7 mouse cellular contexts compared by ENCODE assay signal in genomic region chr2:119350555-119351486, GRCm38 (mm10). TPM values are rescaled to one million over a fixed set of nuclear protein-coding genes. Genes with fewer than 3 reads are reported as not detected.
DNase-seq lines count a peak whose midpoint lies in the region; ATAC-seq and TF ChIP-seq lines count a peak whose summit lies in the region.

TSS of gene Chac1 (plus strand) at chr2:119351229.

- H3K36me3 ChIP-seq in intestine, embryonic 16.5 days (ENCODE audit: control insufficient read depth, insufficient read depth, low read length): no peaks in the 10 kb centered on the region
- H3K36me3 ChIP-seq in midbrain, embryonic 10.5 days: no peaks in the 10 kb centered on the region
- no peaks in the 10 kb centered on the region for H3K36me3 ChIP-seq in small intestine, adult 2 months (ENCODE audit: control insufficient read depth, insufficient read depth, low read length)

- H3K27me3 ChIP-seq in intestine, embryonic 16.5 days (replicated peaks; ENCODE audit: control insufficient read depth, insufficient read depth, low read length): peaks cover 12% of the 10 kb centered on the region; the same call in 1 of the 2 replicates
- peaks cover 44% of the 10 kb centered on the region for H3K27me3 ChIP-seq in midbrain, embryonic 10.5 days (ENCODE audit: low read depth, poor library complexity, severe bottlenecking)
- H3K27me3 ChIP-seq in small intestine, adult 2 months (ENCODE audit: control insufficient read depth, insufficient read depth, low read length): no peaks in the 10 kb centered on the region

- no peak within 1 kb of the TSS for H3K27ac ChIP-seq in intestine, embryonic 16.5 days (ENCODE audit: low read length)
- peak within 1 kb of the TSS; percentile 56 for H3K27ac ChIP-seq in midbrain, embryonic 10.5 days (replicated peaks)
- no peak within 1 kb of the TSS for H3K27ac ChIP-seq in small intestine, adult 2 months (ENCODE audit: insufficient read depth, low read depth, low read length)

- peak; percentile 43; the same call in 1 of the 2 replicates for TF ChIP-seq POLR2A in small intestine, adult 2 months (IDR thresholded peaks at IDR 0.05; ENCODE audit: low read depth, low read length)

- ATAC-seq in intestine, embryonic 16.5 days: peak; percentile 95

- peak within 1 kb of the TSS; percentile 70 for H3K9ac ChIP-seq in intestine, embryonic 16.5 days (ENCODE audit: low read depth, low read length)

- H3K4me2 ChIP-seq in intestine, embryonic 16.5 days (ENCODE audit: low read depth, low read length): peak within 1 kb of the TSS; percentile 91

- H3K4me3 ChIP-seq in intestine, embryonic 16.5 days (ENCODE audit: low read length): peak within 1 kb of the TSS; percentile 56
- peak within 1 kb of the TSS; percentile 68 for H3K4me3 ChIP-seq in midbrain, embryonic 10.5 days
- H3K4me3 ChIP-seq in small intestine, adult 2 months (ENCODE audit: low read depth, low read length): peak within 1 kb of the TSS; percentile 65

- peak; percentile 95 for DNase-seq in adrenal gland, postnatal 10 days
- DNase-seq in embryo, embryonic 11.5 days (ENCODE audit: low read depth, low spot score): peak; percentile 62
- peak; percentile 92 for DNase-seq in gastrocnemius, postnatal 25 days
- DNase-seq in left cerebral cortex, postnatal 36 days (ENCODE audit: low spot score in 2 of 2): peak; percentile 94 to 95
- peak; percentile 84 for DNase-seq in midbrain, embryonic 10.5 days (ENCODE audit: low spot score)

- intact Hi-C loops in left cerebral cortex, postnatal 36 days (cut with DNase I): no loop called here

- peaks cover 8% of the 10 kb centered on the region for H3K4me1 ChIP-seq in intestine, embryonic 16.5 days (ENCODE audit: control insufficient read depth, insufficient read depth, low read length)
- peaks cover 17% of the 10 kb centered on the region for H3K4me1 ChIP-seq in midbrain, embryonic 10.5 days
- H3K4me1 ChIP-seq in small intestine, adult 2 months (ENCODE audit: control insufficient read depth, insufficient read depth, insufficient read length, low read length): peaks cover 8% of the 10 kb centered on the region

- WGBS in intestine, embryonic 16.5 days: 5% methylated on average over 58 of the region's 58 CpGs
- 6% methylated on average over 58 of the region's 58 CpGs for WGBS in midbrain, embryonic 10.5 days
- WGBS in small intestine, adult 2 months: 6% methylated on average over 58 of the region's 58 CpGs

- H3K9me3 ChIP-seq in intestine, embryonic 16.5 days (ENCODE audit: control insufficient read depth, low read length): no peaks in the 10 kb centered on the region
- H3K9me3 ChIP-seq in midbrain, embryonic 10.5 days (replicated peaks): no peaks in the 10 kb centered on the region

- TF ChIP-seq CTCF in small intestine, adult 2 months (IDR thresholded peaks at IDR 0.05; ENCODE audit: extremely low read depth, insufficient read length, insufficient replicate concordance, low read depth, low read length): no peak

RNA-seq across cellular contexts. Expression of gene Chac1, which starts in this region (rescaled TPM):
- 1 to 10 TPM; 2.4 to 5.8 TPM for total RNA-seq in adrenal gland, postnatal 10 days (2021)
- total RNA-seq in gastrocnemius, postnatal 25 days (2021): 10 to 100 TPM; 14.2 to 69.5 TPM
- polyA plus RNA-seq in intestine, embryonic 16.5 days (2015; fragmentation: Nextera tagmentation; extraction: Ambion mirVana): 2.7 and 6.0 TPM in 2 replicates
- 1 to 10 TPM; 8.2 to 8.9 TPM for total RNA-seq in left cerebral cortex, postnatal 36 days (2021)
- polyA plus RNA-seq in midbrain, embryonic 10.5 days (2016; fragmentation: Nextera tagmentation; extraction: Ambion mirVana): 0.78 and 0.95 TPM in 2 replicates
- polyA plus RNA-seq in small intestine, adult 2 months (2012; rRNA removed): 5.8 and 6.9 TPM in 2 replicates

Comparison
In these comparisons a context has a peak if more than half of its experiments do, and no peak if none do; other contexts are left out.
1. Peak in DNase-seq, H3K4me3 ChIP-seq and H3K27ac ChIP-seq in midbrain, embryonic 10.5 days; RNA of the gene not detected or under 1 TPM.